Mouse (Mus musculus) ovary, adult 10 weeks (tissue): ENCODE results near the gene Efcc1. TPM values are rescaled to one million over a fixed set of nuclear protein-coding genes. Genes with fewer than 3 reads are reported as not detected.

Source experiments
- polyA plus RNA-seq: library from polyadenylated mRNA; stranded (reverse); fragments of 350-450 nt; fragmentation: Illumina TruSeq; extraction: RNeasy Lipid Tissue Mini Kit (QIAGEN cat#74804); gene quantifications from one replicate; pipeline ENCODE4 v1.2.3, GENCODE M21; 2014

Efcc1 gene
- not detected for polyA plus RNA-seq

DNA sequence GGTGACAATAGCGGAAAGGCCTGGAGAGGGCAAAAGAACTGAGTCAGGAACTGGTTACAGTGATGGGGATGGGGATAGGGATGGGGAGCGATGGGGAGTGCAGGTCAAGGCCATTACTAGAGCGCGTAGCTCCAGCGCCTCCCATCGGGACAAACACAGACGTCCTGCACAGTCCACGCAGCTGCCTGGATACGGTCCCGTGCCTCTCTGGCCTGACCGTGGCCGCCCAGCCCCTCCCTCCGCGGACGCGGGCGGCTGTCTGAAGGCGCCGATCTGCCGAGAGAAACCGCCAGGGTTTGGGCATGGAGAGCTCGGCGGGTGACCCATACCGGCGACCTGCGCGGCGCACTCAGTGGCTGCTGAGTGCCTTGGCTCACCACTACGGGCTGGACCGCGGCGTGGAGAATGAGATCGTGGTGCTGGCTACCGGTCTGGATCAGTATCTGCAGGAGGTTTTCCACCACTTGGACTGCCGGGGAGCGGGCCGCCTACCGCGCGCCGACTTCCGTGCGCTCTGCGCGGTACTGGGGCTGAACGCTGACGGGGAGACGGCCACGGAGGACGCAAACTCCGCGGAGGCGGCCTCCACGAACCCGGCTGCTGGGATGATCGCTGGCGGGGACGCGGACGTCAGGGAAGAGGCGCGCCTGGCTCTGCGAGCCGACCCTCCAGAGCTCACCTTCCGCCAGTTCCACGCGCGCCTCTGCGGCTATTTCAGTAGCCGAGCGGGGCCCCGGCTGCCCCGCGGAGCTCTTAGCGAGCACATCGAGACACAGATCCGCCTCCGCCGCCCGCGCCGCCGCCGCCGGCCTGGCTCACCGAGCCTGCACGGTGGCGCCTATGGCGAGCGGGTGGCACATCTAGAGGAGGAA is at the start of gene Efcc1:
Efcc1 (plus strand) TSS at position 279 of the 872 bp plus-strand sequence.

DNA sequence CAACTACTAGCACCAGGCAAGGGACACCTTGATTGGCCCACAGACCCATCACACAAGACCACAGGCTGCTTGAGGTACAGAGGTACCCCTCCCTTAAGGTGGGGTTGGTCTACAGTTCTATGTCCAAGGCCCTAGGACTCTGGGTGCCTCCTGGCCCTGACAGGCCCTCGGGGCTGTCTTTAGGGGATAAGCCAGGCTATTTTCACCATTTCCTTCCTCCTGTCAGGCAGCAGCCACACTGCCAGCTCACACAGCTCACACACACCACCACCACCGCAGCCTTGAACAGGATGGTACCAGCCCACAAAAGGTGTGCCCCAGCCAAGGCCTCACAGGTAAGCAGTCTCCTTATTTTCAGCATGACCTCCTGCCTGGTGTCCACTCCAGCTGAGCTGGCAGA is 47.2 kb downstream of the Efcc1 start, which contains the start of gene Gp9:
Gp9 (plus strand) TSS at position 231 of the 400 bp plus-strand sequence.

Other genes with a start within 250 kb of the Efcc1 start
- 1.4 TPM for gene Arhgap25, start 197.6 kb upstream of the Efcc1 start, polyA plus RNA-seq
- 1.7 TPM for gene Prokr1, start 140.1 kb upstream of the Efcc1 start, polyA plus RNA-seq
- gene Aplf, start 58.7 kb upstream of the Efcc1 start, polyA plus RNA-seq: 15.9 TPM
- not detected for gene Gp9, start 47.2 kb downstream of the Efcc1 start, polyA plus RNA-seq
- 8.1 TPM for gene Rab43, start 81.3 kb downstream of the Efcc1 start, polyA plus RNA-seq
- not detected for gene Gm45140, start 104.9 kb downstream of the Efcc1 start, polyA plus RNA-seq
- 30.8 TPM for gene Isy1, start 107.9 kb downstream of the Efcc1 start, polyA plus RNA-seq
- 1,095 TPM for gene Cnbp, start 120.2 kb downstream of the Efcc1 start, polyA plus RNA-seq
- gene Copg1, start 156.9 kb downstream of the Efcc1 start, polyA plus RNA-seq: 30.0 TPM
- 11.7 TPM for gene Hmces, start 183.1 kb downstream of the Efcc1 start, polyA plus RNA-seq